Mouse (Mus musculus): ENCODE results near the gene Ptprn. TPM values are rescaled to one million over a fixed set of nuclear protein-coding genes. Genes with fewer than 3 reads are reported as not detected.

The Ptprn gene
- not detected for polyA plus RNA-seq (2014; fragmentation: Illumina TruSeq; extraction: RNeasy Lipid Tissue Mini Kit (QIAGEN cat#74804); ENCODE audit: low read depth, low replicate concordance)

GRCm38 (mm10) chr1:75264091-75264880 is at the start of gene Ptprn:
Gene Ptprn, minus strand, starts transcription at chr1:75264502.

DNA sequence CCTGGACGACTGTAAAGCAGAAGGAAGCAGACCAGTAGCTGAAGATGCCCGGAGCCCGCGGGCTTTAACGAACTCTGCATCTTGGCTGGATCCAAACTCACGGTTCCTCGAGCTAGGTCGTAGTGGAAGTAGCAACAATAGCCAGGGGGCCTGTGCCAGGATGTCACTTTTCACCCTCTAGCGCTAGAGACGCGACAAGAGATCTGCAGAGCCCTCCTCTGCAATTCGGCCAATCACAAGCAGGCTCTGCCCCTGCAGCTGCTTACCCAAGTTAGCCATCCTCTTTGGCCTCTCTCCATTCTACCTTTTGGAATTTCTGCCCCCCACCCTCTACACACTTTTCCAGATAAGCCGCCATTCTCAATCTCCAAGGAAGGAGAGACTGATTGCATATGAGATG is 13.9 kb upstream of the Ptprn start, which contains the start of gene Resp18:
Gene Resp18 (minus strand): TSS at position 188 of the 400 bp plus-strand sequence.

DNA sequence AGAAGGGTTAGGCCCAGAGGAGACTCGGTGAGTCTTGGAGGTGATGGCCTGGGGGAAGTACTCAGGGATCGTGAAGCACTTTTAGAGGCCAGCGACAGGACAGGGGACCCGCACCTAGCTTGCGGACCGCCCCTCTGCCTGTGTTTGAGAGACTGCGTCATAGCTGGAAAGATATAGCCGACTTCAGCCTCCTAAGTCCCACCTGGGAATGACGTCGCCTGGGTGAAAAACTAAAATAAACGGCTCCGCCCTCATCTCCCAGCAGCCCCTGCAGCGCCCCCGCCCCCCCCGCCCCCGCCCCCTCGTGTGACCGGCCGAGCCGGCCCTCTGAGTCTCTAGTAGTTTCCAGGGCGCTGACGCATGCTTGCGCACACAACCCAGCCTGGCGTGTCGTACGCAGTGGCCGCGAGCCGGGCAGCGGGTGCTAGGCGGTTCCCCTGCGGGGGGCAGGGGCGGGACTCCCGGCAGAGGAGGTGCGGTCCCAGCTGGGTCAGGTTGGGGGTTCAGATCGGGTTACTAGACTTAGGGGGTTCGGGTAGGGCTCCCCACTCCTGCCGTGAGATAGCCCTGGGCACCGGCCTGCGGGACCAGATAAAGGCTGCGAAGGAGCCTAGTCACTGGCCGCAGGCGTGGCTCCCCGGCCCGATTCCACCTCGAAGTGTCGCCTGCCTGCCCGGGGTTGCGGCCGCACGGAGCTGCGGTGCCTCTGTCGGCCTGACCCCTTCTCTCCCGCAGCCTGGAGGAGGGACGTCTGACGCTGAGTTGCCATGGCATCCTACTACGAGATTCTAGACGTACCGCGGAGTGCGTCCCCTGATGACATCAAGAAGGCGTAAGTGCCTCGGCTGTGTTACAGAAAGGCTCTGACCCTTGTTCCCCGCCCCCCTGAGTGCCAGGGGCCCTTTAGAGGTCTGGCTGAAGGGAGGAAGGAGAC is 27.9 kb downstream of the Ptprn start, which contains the start of gene Dnajb2:
Gene Dnajb2 (plus strand): TSS at position 290 of the 934 bp plus-strand sequence.

DNA sequence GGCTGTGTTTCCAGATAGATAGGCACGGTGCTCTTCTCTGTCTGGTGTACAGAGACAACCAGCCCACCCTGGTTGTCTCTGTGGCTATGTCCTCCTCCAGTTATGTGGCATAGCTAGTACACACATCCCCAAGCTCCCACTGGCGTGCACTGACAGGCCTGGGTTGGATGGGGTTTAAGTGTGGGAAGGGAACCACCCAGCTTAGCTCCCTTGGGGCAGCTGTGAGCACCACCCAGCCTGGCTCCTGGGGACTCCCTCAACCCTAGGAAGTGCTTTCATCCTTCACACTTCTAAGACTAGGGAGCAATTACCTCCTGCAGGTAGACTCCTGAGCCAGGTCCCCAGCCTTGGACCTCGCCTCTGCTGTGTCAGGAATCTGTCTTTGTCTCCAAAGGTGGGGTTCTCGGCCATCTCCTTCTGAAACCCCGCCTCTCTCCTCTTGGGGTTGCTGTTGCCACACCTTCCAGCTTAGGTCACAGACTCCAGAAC is 32.6 kb downstream of the Ptprn start, which contains the start of gene A630095N17Rik:
Gene A630095N17Rik (minus strand): TSS at position 439 of the 489 bp plus-strand sequence.

DNA sequence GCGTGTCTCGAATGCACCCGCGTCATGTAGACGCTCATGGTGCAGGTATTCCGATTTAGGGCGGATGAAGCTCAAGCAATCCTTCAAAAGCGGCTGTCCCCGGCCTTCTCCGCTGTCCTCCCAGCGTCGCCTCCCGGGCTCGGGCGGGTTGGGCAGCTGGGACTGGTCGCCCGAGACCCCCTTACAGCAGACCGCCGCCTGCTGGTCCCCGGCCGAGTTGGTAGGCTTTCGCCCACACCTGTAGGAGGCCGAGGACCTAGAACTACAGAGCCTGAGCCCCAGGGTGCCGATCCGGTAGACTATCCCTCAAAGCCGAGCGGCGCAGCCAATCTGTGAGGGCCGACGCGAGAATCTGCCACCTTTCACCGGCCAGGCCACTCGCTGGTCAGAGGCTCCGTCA is 44.8 kb downstream of the Ptprn start, which contains the start of gene Tuba4a:
Gene Tuba4a (minus strand): TSS at position 335 of the 400 bp plus-strand sequence.

DNA sequence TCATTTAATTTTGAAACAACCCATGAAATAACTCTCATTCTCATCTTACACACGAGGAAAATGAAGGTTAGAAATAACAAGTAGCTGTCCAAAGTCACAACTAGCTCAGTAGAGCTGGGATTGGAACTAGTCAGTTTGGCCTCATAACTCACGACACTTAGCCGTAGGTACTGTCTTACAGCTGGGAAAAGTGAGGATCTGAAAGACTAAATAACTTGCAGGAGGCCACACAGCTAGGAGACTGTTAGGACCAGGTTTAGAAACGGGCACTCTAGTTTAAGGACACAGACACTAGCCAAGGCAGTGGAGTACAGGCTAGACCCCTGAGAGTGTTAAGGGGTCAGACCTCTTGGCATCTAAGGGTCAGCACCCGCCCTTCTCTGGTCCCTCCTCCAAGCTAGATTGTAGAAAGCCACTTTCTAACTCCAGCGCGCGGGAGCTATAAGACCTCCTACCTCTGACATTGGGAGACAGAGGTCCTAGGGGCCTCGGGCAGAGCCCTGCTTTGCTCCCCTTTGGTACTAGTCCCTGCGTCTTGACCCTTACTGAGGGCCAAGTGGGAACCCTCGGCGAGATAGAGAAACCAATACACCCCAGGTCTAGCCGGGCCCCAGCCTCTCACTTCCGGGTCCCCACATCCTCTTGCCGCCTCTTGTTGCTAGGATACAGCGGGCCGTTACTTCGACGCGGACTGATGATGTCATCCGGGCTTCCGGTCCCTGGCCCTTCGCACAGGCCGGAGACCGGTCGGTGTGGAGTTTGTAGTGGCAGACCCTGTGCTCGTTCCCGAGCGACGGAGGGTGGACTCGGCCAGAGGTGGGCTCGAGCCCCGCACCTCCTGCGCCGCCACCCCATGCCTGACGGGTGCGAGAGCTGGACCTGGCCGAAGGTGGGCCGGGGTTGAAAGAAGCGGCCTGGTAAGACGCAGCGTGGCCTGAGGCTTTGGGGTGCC is 53.9 kb downstream of the Ptprn start, which contains the start of the genes Glb1l and Stk16:
Gene Glb1l (minus strand): TSS at position 678 of the 952 bp plus-strand sequence.
Gene Stk16 (plus strand): TSS at position 703 of the 952 bp plus-strand sequence.

Other genes with a start within 250 kb of the Ptprn start
- 1.1 TPM for gene Nhej1, start 139.3 kb downstream of the Ptprn start, polyA plus RNA-seq (2014; fragmentation: Illumina TruSeq; extraction: RNeasy Lipid Tissue Mini Kit (QIAGEN cat#74804); ENCODE audit: low read depth, low replicate concordance)
- not detected for gene Slc23a3, start 130.6 kb downstream of the Ptprn start, polyA plus RNA-seq (2014; fragmentation: Illumina TruSeq; extraction: RNeasy Lipid Tissue Mini Kit (QIAGEN cat#74804); ENCODE audit: low read depth, low replicate concordance)
- 11.3 TPM for gene Cnppd1, start 121.8 kb downstream of the Ptprn start, polyA plus RNA-seq (2014; fragmentation: Illumina TruSeq; extraction: RNeasy Lipid Tissue Mini Kit (QIAGEN cat#74804); ENCODE audit: low read depth, low replicate concordance)
- gene Retreg2, start 121.7 kb downstream of the Ptprn start, polyA plus RNA-seq (2014; fragmentation: Illumina TruSeq; extraction: RNeasy Lipid Tissue Mini Kit (QIAGEN cat#74804); ENCODE audit: low read depth, low replicate concordance) = 25.1 TPM
- 2.3 TPM for gene Zfand2b, start 95.9 kb downstream of the Ptprn start, polyA plus RNA-seq (2014; fragmentation: Illumina TruSeq; extraction: RNeasy Lipid Tissue Mini Kit (QIAGEN cat#74804); ENCODE audit: low read depth, low replicate concordance)
- 15.8 TPM for gene Abcb6, start 84.1 kb downstream of the Ptprn start, polyA plus RNA-seq (2014; fragmentation: Illumina TruSeq; extraction: RNeasy Lipid Tissue Mini Kit (QIAGEN cat#74804); ENCODE audit: low read depth, low replicate concordance)
- gene Ankzf1, start 72.4 kb downstream of the Ptprn start, polyA plus RNA-seq (2014; fragmentation: Illumina TruSeq; extraction: RNeasy Lipid Tissue Mini Kit (QIAGEN cat#74804); ENCODE audit: low read depth, low replicate concordance) = 8.8 TPM
- gene Atg9a, start 72.3 kb downstream of the Ptprn start, polyA plus RNA-seq (2014; fragmentation: Illumina TruSeq; extraction: RNeasy Lipid Tissue Mini Kit (QIAGEN cat#74804); ENCODE audit: low read depth, low replicate concordance) = 8.5 TPM
- 5.0 TPM for gene Glb1l, start 53.7 kb downstream of the Ptprn start, polyA plus RNA-seq (2014; fragmentation: Illumina TruSeq; extraction: RNeasy Lipid Tissue Mini Kit (QIAGEN cat#74804); ENCODE audit: low read depth, low replicate concordance)
- 24.6 TPM for gene Stk16, start 53.7 kb downstream of the Ptprn start, polyA plus RNA-seq (2014; fragmentation: Illumina TruSeq; extraction: RNeasy Lipid Tissue Mini Kit (QIAGEN cat#74804); ENCODE audit: low read depth, low replicate concordance)
- 32.3 TPM for gene Tuba4a, start 44.6 kb downstream of the Ptprn start, polyA plus RNA-seq (2014; fragmentation: Illumina TruSeq; extraction: RNeasy Lipid Tissue Mini Kit (QIAGEN cat#74804); ENCODE audit: low read depth, low replicate concordance)
- not detected for gene A630095N17Rik, start 32.4 kb downstream of the Ptprn start, polyA plus RNA-seq (2014; fragmentation: Illumina TruSeq; extraction: RNeasy Lipid Tissue Mini Kit (QIAGEN cat#74804); ENCODE audit: low read depth, low replicate concordance)
- 15.1 TPM for gene Dnajb2, start 28.1 kb downstream of the Ptprn start, polyA plus RNA-seq (2014; fragmentation: Illumina TruSeq; extraction: RNeasy Lipid Tissue Mini Kit (QIAGEN cat#74804); ENCODE audit: low read depth, low replicate concordance)
- gene Resp18, start 13.9 kb upstream of the Ptprn start, polyA plus RNA-seq (2014; fragmentation: Illumina TruSeq; extraction: RNeasy Lipid Tissue Mini Kit (QIAGEN cat#74804); ENCODE audit: low read depth, low replicate concordance) = not detected
- gene Dnpep, start 53.5 kb upstream of the Ptprn start, polyA plus RNA-seq (2014; fragmentation: Illumina TruSeq; extraction: RNeasy Lipid Tissue Mini Kit (QIAGEN cat#74804); ENCODE audit: low read depth, low replicate concordance) = 4.9 TPM
- gene Des, start 95.8 kb upstream of the Ptprn start, polyA plus RNA-seq (2014; fragmentation: Illumina TruSeq; extraction: RNeasy Lipid Tissue Mini Kit (QIAGEN cat#74804); ENCODE audit: low read depth, low replicate concordance) = 0.26 TPM
- not detected for gene Speg, start 110.8 kb upstream of the Ptprn start, polyA plus RNA-seq (2014; fragmentation: Illumina TruSeq; extraction: RNeasy Lipid Tissue Mini Kit (QIAGEN cat#74804); ENCODE audit: low read depth, low replicate concordance)
- 5.5 TPM for gene Gmppa, start 171.4 kb upstream of the Ptprn start, polyA plus RNA-seq (2014; fragmentation: Illumina TruSeq; extraction: RNeasy Lipid Tissue Mini Kit (QIAGEN cat#74804); ENCODE audit: low read depth, low replicate concordance)
- gene Asic4, start 185.9 kb upstream of the Ptprn start, polyA plus RNA-seq (2014; fragmentation: Illumina TruSeq; extraction: RNeasy Lipid Tissue Mini Kit (QIAGEN cat#74804); ENCODE audit: low read depth, low replicate concordance) = not detected
- gene Chpf, start 214.8 kb upstream of the Ptprn start, polyA plus RNA-seq (2014; fragmentation: Illumina TruSeq; extraction: RNeasy Lipid Tissue Mini Kit (QIAGEN cat#74804); ENCODE audit: low read depth, low replicate concordance) = not detected
- not detected for gene Tmem198, start 215.0 kb upstream of the Ptprn start, polyA plus RNA-seq (2014; fragmentation: Illumina TruSeq; extraction: RNeasy Lipid Tissue Mini Kit (QIAGEN cat#74804); ENCODE audit: low read depth, low replicate concordance)
- gene Obsl1, start 241.9 kb upstream of the Ptprn start, polyA plus RNA-seq (2014; fragmentation: Illumina TruSeq; extraction: RNeasy Lipid Tissue Mini Kit (QIAGEN cat#74804); ENCODE audit: low read depth, low replicate concordance) = not detected
- not detected for gene Inha, start 242.6 kb upstream of the Ptprn start, polyA plus RNA-seq (2014; fragmentation: Illumina TruSeq; extraction: RNeasy Lipid Tissue Mini Kit (QIAGEN cat#74804); ENCODE audit: low read depth, low replicate concordance)

All from liver, adult 10 weeks (tissue).